Mouse (Mus musculus): Measurements from ENCODE around the gene Olfr576.

- no peak for TF ChIP-seq CTCF (IDR thresholded peaks at IDR 0.05; ENCODE audit: low read depth, low read length)
- no peak for TF ChIP-seq EP300 (IDR thresholded peaks at IDR 0.05; ENCODE audit: insufficient read depth, low read depth, low read length)
- TF ChIP-seq POLR2A (IDR thresholded peaks at IDR 0.05; ENCODE audit: insufficient read depth, low read length) = no peak
Measured at GRCm38 (mm10) chr7:102948167-102948566, 14.3 kb upstream of the Olfr576 start, which contains the start of gene Olfr574.
